Mouse (Mus musculus) neural tube, embryonic 11.5 days (tissue): ENCODE data around the gene BC107364. TPM values are rescaled to one million over a fixed set of nuclear protein-coding genes. Genes with fewer than 3 reads are reported as not detected.
"Not testable (repeated sequence)": the region's sequence is repeated elsewhere in the genome, so short reads cannot be mapped to it uniquely, and the experiment has no call there.

Source experiments
- ATAC-seq: fragments of 200-750 bp; cut with Nextera tagmentation; 2 replicates; pipeline ENCODE4 v1.8.0; 2017; ENCODE audit warnings: moderate number of reproducible peaks, mild to moderate bottlenecking, moderate TSS enrichment, moderate library complexity; ENCODE audit not compliant: insufficient read depth, low FRiP score, low TSS enrichment
- DNase-seq: peaks from one replicate; pipeline ENCODE4 v3.0.0-alpha.2; 2015; ENCODE audit warnings: low spot score
- H3K27ac ChIP-seq: fragments of 300-500 bp; sonication (generic); 2 replicates; pipeline ENCODE4 v1.5.1; 2014; ENCODE audit warnings: low read depth, mild to moderate bottlenecking, low read length
- H3K27me3 ChIP-seq: fragments of 300-500 bp; sonication (generic); 2 replicates; pipeline ENCODE4 v1.6.1; 2014; ENCODE audit warnings: mild to moderate bottlenecking, low read length, mixed read lengths; ENCODE audit not compliant: control insufficient read depth, insufficient read depth
- H3K36me3 ChIP-seq: fragments of 300-500 bp; sonication (generic); 2 replicates; pipeline ENCODE4 v1.6.1; 2014; ENCODE audit warnings: mild to moderate bottlenecking, low read length, moderate library complexity, mixed read lengths; ENCODE audit not compliant: control insufficient read depth, insufficient read depth
- H3K4me1 ChIP-seq: fragments of 300-500 bp; sonication (generic); 2 replicates; pipeline ENCODE4 v1.6.1; 2014; ENCODE audit warnings: low read length, mixed read lengths; ENCODE audit not compliant: control insufficient read depth, insufficient read depth
- H3K4me2 ChIP-seq: fragments of 300-500 bp; sonication (generic); 2 replicates; pipeline ENCODE4 v1.6.1; 2014; ENCODE audit warnings: low read depth, mild to moderate bottlenecking, moderate library complexity
- H3K4me3 ChIP-seq: fragments of 300-500 bp; sonication (generic); 2 replicates; pipeline ENCODE4 v1.5.1; 2014; ENCODE audit warnings: low read depth, low read length
- H3K9ac ChIP-seq: fragments of 300-500 bp; sonication (generic); 2 replicates; pipeline ENCODE4 v1.6.1; 2014; ENCODE audit warnings: mild to moderate bottlenecking, low read length
- H3K9me3 ChIP-seq: fragments of 300-500 bp; sonication (generic); 2 replicates; pipeline ENCODE4 v1.6.1; 2016; ENCODE audit warnings: low read length; ENCODE audit not compliant: control insufficient read depth
- WGBS: fragments of 180-500 bp; shearing (Covaris S2); extraction: QIAGEN DNeasy Blood & Tissue Kit; methylation state at CpG from one replicate; pipeline ENCODE4 v1.1.7; 2014; 5-methylcytosine and 5-hydroxymethylcytosine counted together
- polyA plus RNA-seq: library from polyadenylated mRNA; unstranded; fragments of >200 nt; fragmentation: Nextera tagmentation; extraction: Ambion mirVana; gene quantifications from 2 replicates; pipeline ENCODE4 v1.2.1, GENCODE M21; 2014

BC107364 gene
- polyA plus RNA-seq, 1 experiment from 2014 or later: not detected

DNA sequence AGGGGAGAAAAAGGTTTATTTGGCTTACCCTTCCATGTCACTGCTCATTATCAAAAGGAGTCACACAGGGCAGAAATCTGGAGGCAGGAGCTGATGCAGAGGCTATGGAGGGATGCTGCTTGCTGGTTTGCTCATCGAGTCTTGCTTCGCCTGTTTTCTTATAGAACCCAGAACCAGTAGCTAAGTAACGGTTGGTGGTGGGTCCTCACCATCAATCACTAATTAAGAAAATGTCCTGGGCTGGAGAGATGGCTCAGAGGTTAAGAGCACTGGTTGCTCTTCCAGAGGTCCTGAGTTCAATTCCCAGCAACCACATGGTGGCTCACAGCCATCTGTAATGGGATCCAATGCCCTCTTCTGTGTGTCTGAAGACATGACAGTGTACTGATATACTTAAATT is 16.2 kb upstream of the BC107364 start:
- not testable (repeated sequence) for H3K36me3 ChIP-seq, H3K27me3 ChIP-seq, ATAC-seq, H3K4me1 ChIP-seq, H3K4me3 ChIP-seq, DNase-seq, H3K9me3 ChIP-seq, H3K9ac ChIP-seq, H3K27ac ChIP-seq, H3K4me2 ChIP-seq
- 89% methylated on average over 3 of the region's 3 CpGs for WGBS

DNA sequence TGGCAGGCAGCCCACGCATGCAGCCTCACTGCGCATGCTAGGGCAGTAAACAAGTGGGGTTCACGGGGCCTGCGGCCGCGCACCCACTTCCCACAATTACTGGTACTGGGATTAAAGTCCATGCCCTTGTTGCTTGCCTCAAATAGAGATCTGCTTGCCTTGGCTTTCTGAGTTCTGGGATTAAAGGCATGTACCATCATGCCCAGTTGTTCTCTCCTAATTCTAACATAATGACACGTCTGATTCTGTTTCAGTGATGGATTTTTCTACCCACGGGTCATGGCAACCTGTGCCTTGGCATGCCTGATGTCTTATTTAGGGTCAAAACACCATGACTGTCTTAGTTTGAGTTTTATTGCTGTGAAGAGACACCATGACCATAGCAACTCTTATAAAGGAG is 15.5 kb upstream of the BC107364 start:
- no peak overlapping the region for H3K4me3 ChIP-seq

GRCm38 (mm10) chr3:96463891-96464290 is 11.8 kb upstream of the BC107364 start:
- Histone ChIP-seq H3K4me2 (peak overlapping the region; percentile 13), H3K27me3 (0 out of 2 replicates have a peak, but pooled peaks cover 2% of the 10 kb centered on the region), H3K27ac (no peak overlapping the region), H3K4me1 (0 out of 2 replicates have a peak, but pooled peaks cover 4% of the 10 kb centered on the region), H3K9me3 (no peaks in the 10 kb centered on the region), H3K9ac (no peak overlapping the region), H3K36me3 (no peaks in the 10 kb centered on the region), H3K4me3 (peak overlapping the region; percentile 3; the same call in 1 of the 2 replicates)
- 2% methylated on average over 25 of the region's 25 CpGs for WGBS
- DNase-seq (peak; percentile 73), ATAC-seq (no peak)

More for the DNA sequence above, 15.5 kb upstream of the BC107364 start:
- 89% methylated on average over 8 of the region's 8 CpGs for WGBS
- Histone ChIP-seq H3K36me3 (no peaks in the 10 kb centered on the region), H3K27ac (no peak overlapping the region), H3K4me2 (no peak overlapping the region), H3K4me1 (0 out of 2 replicates have a peak, but pooled peaks cover 4% of the 10 kb centered on the region), H3K9me3 (no peaks in the 10 kb centered on the region), H3K9ac (no peak overlapping the region), H3K27me3 (0 out of 2 replicates have a peak, but pooled peaks cover 2% of the 10 kb centered on the region)
- ATAC-seq: no peak
- DNase-seq: no peak

DNA sequence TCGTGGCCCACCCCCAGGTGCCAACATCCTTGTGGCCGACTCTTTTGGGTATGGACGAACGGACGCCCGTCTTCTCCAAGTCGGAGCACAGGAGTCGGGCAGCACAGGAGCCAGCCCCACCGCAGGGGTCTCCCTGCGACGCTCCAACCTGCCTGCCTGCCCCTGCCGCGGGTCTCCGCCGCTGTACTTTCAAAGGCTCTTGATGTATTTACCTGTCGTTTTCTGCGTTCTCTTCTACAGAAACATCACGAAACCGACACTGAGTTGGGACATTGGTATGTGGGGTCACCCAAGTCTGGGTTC is 8.4 kb upstream of the BC107364 start:
- not testable (repeated sequence) for H3K27ac ChIP-seq, H3K4me3 ChIP-seq, H3K27me3 ChIP-seq, H3K36me3 ChIP-seq, H3K4me1 ChIP-seq, H3K4me2 ChIP-seq, DNase-seq, H3K9me3 ChIP-seq, H3K9ac ChIP-seq
- peak; percentile 51; the same call in 1 of the 2 replicates for ATAC-seq
- no CpG with 5 or more reads among the region's 19 CpGs for WGBS

DNA sequence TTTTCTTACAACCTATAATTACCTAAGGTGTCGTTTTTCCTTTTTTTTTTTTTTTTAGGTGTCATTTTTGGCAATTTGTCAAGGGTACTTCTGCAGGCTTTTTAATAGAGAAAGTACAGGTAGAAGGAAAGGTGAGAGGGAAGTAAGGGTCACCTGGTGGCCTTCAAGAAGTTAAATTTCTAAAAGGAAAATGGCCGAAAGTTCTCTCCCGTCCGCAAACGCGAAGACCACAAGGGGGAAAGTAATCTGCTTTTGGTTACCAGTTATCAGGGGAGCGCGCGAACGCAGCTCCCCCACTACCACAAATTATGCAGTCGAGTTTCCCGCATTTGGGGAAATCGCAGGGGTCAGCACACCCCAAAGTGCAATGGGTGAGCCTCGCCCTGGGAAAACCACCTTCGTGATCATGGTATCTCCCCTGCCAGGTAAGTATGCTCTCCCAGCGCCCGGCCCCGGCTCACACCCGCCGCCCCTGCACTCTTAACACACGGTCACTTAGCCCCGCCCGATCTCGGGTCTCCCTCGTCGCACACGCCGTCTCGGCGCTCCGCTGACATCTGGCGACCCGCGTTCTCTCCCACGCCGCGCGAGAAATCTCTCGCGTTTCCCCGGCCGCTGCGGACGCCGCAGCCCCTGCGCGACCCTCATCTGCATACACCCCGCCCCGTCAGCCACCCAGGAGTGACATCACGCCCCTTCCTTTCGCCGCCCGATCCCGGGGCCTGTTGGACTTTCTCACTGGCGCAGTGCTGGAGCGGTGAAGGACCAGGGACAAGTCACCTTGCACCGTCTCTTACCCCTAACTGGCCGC is 7.9 kb upstream of the BC107364 start:
- WGBS: 0% methylated on average over 1 of the region's 58 CpGs

GRCm38 (mm10) chr3:96458886-96459439 is 6.9 kb upstream of the BC107364 start:
- H3K4me2 ChIP-seq, H3K9me3 ChIP-seq, H3K36me3 ChIP-seq, H3K4me3 ChIP-seq, H3K27me3 ChIP-seq, DNase-seq, ATAC-seq, H3K4me1 ChIP-seq, H3K27ac ChIP-seq, H3K9ac ChIP-seq: not testable (repeated sequence)
- WGBS: no CpG with 5 or more reads among the region's 48 CpGs

More for the DNA sequence above, 7.9 kb upstream of the BC107364 start:
- not testable (repeated sequence) for H3K9me3 ChIP-seq, H3K27ac ChIP-seq, H3K4me3 ChIP-seq, H3K36me3 ChIP-seq, H3K4me1 ChIP-seq, H3K27me3 ChIP-seq, H3K9ac ChIP-seq, H3K4me2 ChIP-seq, DNase-seq
- peak; percentile 86 for ATAC-seq

- H3K27ac ChIP-seq, H3K9me3 ChIP-seq, H3K4me3 ChIP-seq, H3K9ac ChIP-seq, DNase-seq, H3K4me2 ChIP-seq, H3K36me3 ChIP-seq, H3K27me3 ChIP-seq, H3K4me1 ChIP-seq: not testable (repeated sequence)
- ATAC-seq: peak; percentile 24; the same call in 1 of the 2 replicates
- no CpG with 5 or more reads among the region's 53 CpGs for WGBS
Measured at GRCm38 (mm10) chr3:96458008-96458407, 5.9 kb upstream of the BC107364 start.

GRCm38 (mm10) chr3:96451181-96451737 is 847 bp downstream of the BC107364 start:
- H3K9me3 ChIP-seq, H3K4me3 ChIP-seq, H3K36me3 ChIP-seq, DNase-seq, H3K27me3 ChIP-seq, H3K4me2 ChIP-seq, H3K27ac ChIP-seq, H3K4me1 ChIP-seq, H3K9ac ChIP-seq: not testable (repeated sequence)
- peak; percentile 7; the same call in 1 of the 2 replicates for ATAC-seq
- WGBS: no CpG with 5 or more reads among the region's 50 CpGs

- not testable (repeated sequence) for H3K9ac ChIP-seq, H3K27ac ChIP-seq, H3K4me1 ChIP-seq, H3K9me3 ChIP-seq, DNase-seq, H3K36me3 ChIP-seq, H3K27me3 ChIP-seq, H3K4me3 ChIP-seq, H3K4me2 ChIP-seq
- 0% methylated on average over 1 of the region's 10 CpGs for WGBS
- 0 out of 2 replicates have a peak, but pooled peaks have one; percentile 20 for ATAC-seq
Measured at GRCm38 (mm10) chr3:96450586-96450896, 1.6 kb downstream of the BC107364 start.
